Mouse (Mus musculus): Measurements from ENCODE around the gene Gli3.

The Gli3 gene

GRCm38 (mm10) chr13:15621009-15621408 lies 158.0 kb downstream of the Gli3 start:
- intact Hi-C loops (cut with DNase I): no loop called here

- intact Hi-C loops (cut with DNase I): no loop called here
Observed at GRCm38 (mm10) chr13:15624490-15625353, 161.7 kb downstream of the Gli3 start.

- intact Hi-C loops (cut with DNase I): no loop called here
Observed at GRCm38 (mm10) chr13:15641548-15641947, 178.5 kb downstream of the Gli3 start.

- intact Hi-C loops (cut with DNase I): no loop called here
Observed at GRCm38 (mm10) chr13:15660502-15660901, 197.5 kb downstream of the Gli3 start.

- intact Hi-C loops (cut with DNase I): no loop called here
Observed at GRCm38 (mm10) chr13:15662375-15662774, 199.3 kb downstream of the Gli3 start.

- intact Hi-C loops (cut with DNase I): no loop called here
Observed at GRCm38 (mm10) chr13:15664580-15665201, 201.7 kb downstream of the Gli3 start.

- intact Hi-C loops (cut with DNase I): no loop called here
Observed at GRCm38 (mm10) chr13:15665514-15665913, 202.5 kb downstream of the Gli3 start.

- intact Hi-C loops (cut with DNase I): no loop called here
Observed at GRCm38 (mm10) chr13:15670144-15670961, 207.3 kb downstream of the Gli3 start.

GRCm38 (mm10) chr13:15670962-15671313 lies 207.9 kb downstream of the Gli3 start:
- intact Hi-C loops (cut with DNase I): no loop called here

GRCm38 (mm10) chr13:15675480-15675879 lies 212.4 kb downstream of the Gli3 start:
- intact Hi-C loops (cut with DNase I): no loop called here

GRCm38 (mm10) chr13:15677106-15677760 lies 214.2 kb downstream of the Gli3 start:
- intact Hi-C loops (cut with DNase I): no loop called here

- intact Hi-C loops (cut with DNase I): no loop called here
Observed at GRCm38 (mm10) chr13:15681530-15681929, 218.5 kb downstream of the Gli3 start.

GRCm38 (mm10) chr13:15683006-15683405 lies 220.0 kb downstream of the Gli3 start:
- intact Hi-C loops (cut with DNase I): no loop called here

GRCm38 (mm10) chr13:15688074-15688825 lies 225.2 kb downstream of the Gli3 start:
- intact Hi-C loops (cut with DNase I): no loop called here

- intact Hi-C loops (cut with DNase I): no loop called here
Observed at GRCm38 (mm10) chr13:15688826-15689501, 225.9 kb downstream of the Gli3 start.

- intact Hi-C loops (cut with DNase I): no loop called here
Observed at GRCm38 (mm10) chr13:15691751-15692464, 228.9 kb downstream of the Gli3 start.

GRCm38 (mm10) chr13:15692465-15692809 lies 229.4 kb downstream of the Gli3 start:
- intact Hi-C loops (cut with DNase I): no loop called here

- intact Hi-C loops (cut with DNase I): no loop called here
Observed at GRCm38 (mm10) chr13:15698284-15698683, 235.2 kb downstream of the Gli3 start.

- intact Hi-C loops (cut with DNase I): no loop called here
Observed at GRCm38 (mm10) chr13:15699116-15699515, 236.1 kb downstream of the Gli3 start.
